8 mouse cellular contexts compared by ENCODE assay signal in the genomic region with DNA sequence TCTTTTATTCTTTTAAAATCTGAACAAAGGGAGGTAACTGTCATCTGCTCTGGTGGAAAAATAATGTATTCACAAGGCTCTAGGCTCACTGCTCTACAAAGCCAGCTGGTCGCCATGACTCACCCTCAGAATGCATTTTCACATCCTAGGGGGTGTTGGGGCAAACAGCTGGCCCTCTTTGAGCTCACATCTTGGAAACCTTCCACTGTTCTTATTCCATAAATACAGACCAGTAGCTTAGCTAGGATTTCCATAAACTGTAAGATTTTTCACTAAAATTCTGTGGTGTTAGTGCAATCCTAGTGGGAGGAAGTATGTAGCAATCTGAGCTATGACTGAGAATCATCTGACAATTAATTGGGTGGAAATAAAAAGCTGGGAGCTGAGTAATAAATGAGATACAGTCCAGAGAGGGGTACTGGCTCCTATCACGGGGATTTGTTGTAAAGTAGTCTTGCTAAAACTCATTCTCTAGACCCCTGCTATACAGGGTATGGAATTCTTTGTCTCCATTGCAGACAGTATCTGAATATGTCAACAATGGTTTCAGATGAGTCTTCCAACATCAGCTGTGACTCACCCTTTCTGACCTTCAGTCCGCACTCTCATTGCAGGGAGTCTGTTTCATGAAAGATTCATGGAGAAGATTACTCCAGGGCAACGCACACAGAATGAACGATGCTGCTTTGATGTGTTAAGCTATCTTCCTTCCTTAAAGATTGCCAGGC.
DNase-seq lines count a peak whose midpoint lies in the region; TF ChIP-seq lines count a peak whose summit lies in the region.

No protein-coding gene starts in this region.

- no peak overlapping the region for H3ac ChIP-seq in myocyte (ENCODE audit: control insufficient read depth, insufficient read length)

- intact Hi-C loops in left cerebral cortex, postnatal 10 days (cut with DNase I) = no loop called here

- H3K4me2 ChIP-seq in myocyte (ENCODE audit: low read depth) = peak overlapping the region; percentile 52

- DNase-seq in left cerebral cortex, adult 18-20 months (ENCODE audit: low spot score in 2 of 2) = peak; percentile 59 to 76
- no peak for DNase-seq in left cerebral cortex, postnatal 10 days (ENCODE audit: extremely low spot score in 1 of 2, low spot score in 2 of 2)
- DNase-seq in brain, adult 2 months (ENCODE audit: low read depth, low spot score) = peak; percentile 91
- peak; percentile 48 to 69 for DNase-seq in layer of hippocampus, adult 8-10 months (ENCODE audit: low spot score in 2 of 2)
- DNase-seq in gastrocnemius, postnatal 10 days = no peak
- DNase-seq in kidney, adult 11 months = no peak
- no peak for DNase-seq in cerebellum, postnatal 10 days

- no peaks in the 10 kb centered on the region for H3K36me3 ChIP-seq in myocyte (ENCODE audit: control insufficient read depth, insufficient read depth)

- no peak for TF ChIP-seq POLR2A in myocyte (IDR thresholded peaks at IDR 0.05; ENCODE audit: insufficient read length, low read depth)

- H3K79me2 ChIP-seq in myocyte (ENCODE audit: control insufficient read depth, insufficient read depth) = no peaks in the 10 kb centered on the region

- H3K4me3 ChIP-seq in myocyte = no peak overlapping the region

- H3K27me3 ChIP-seq in myocyte (ENCODE audit: control insufficient read depth, insufficient read depth, insufficient read length) = no peaks in the 10 kb centered on the region

TF ChIP-seq in myocyte, 11 proteins besides CTCF, POLR2A, EP300 and RAD21:
- TF ChIP-seq MYOD1 (IDR thresholded peaks at IDR 0.05; ENCODE audit: control insufficient read depth in 1 of 3, insufficient read length in 2 of 3, low read depth in 2 of 3) (peak; percentile 41 to 96 (median 90)), TCF3 (IDR thresholded peaks at IDR 0.05; ENCODE audit: insufficient read length, low read depth) (peak; percentile 72), REST (IDR thresholded peaks at IDR 0.05; ENCODE audit: insufficient read depth, insufficient read length) (no peak), USF1 (IDR thresholded peaks at IDR 0.05; ENCODE audit: low read depth) (no peak), MAX (IDR thresholded peaks at IDR 0.05; ENCODE audit: low read depth) (no peak), CEBPB (IDR thresholded peaks at IDR 0.05; ENCODE audit: insufficient read depth, poor library complexity, severe bottlenecking) (0 out of 2 replicates have a peak, but pooled peaks have one; percentile 13), SRF (IDR thresholded peaks at IDR 0.05; ENCODE audit: control insufficient read depth, insufficient read length, low read depth) (no peak), POLR2AphosphoS2 (IDR thresholded peaks at IDR 0.05; ENCODE audit: insufficient read length, low read depth) (no peak), E2F4 (IDR thresholded peaks at IDR 0.05; ENCODE audit: insufficient read depth) (no peak), MYOG (IDR thresholded peaks at IDR 0.05; ENCODE audit: control insufficient read depth in 1 of 3, insufficient read depth in 1 of 3, insufficient read length in 2 of 3, low read depth in 2 of 3) (peak in 2 of 3 experiments; percentile 68 to 85), TCF12 (IDR thresholded peaks at IDR 0.05; ENCODE audit: insufficient read depth, poor library complexity, severe bottlenecking) (peak; percentile 95)

Comparison
In these comparisons a context has a peak if more than half of its experiments do, and no peak if none do; other contexts are left out.
1. DNase-seq: peak in left cerebral cortex, adult 18-20 months (2 of 2), brain, adult 2 months (single experiment) and layer of hippocampus, adult 8-10 months (2 of 2); none in left cerebral cortex, postnatal 10 days (0 of 2), gastrocnemius, postnatal 10 days (single experiment), kidney, adult 11 months (single experiment) and cerebellum, postnatal 10 days (0 of 2).